Mouse (Mus musculus) urinary bladder, postnatal 25 days (tissue): ENCODE measurements around the gene Auts2.

Experiments
- DNase-seq: peaks from one replicate; pipeline ENCODE4 v3.0.0; 2022; ENCODE audit warnings: low spot score

The Auts2 gene

DNA sequence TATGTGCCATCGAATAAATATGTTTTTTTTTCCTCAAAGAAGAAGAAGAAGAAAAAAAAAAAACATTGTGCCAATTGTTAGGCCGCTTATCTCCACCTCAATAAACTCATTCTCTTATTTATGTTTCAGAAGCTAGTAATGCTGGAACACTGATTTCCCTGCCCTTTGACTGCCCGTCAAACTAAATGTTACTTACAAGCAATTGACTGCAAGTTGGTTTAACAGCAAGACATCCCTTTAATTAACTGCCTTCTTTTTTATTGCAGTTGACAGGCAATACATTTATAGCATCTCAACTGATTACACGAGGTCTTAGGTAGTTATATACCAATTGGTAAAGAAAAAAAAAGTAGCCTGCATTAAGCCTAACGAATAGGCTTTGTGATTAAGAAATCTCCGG, 705.1 kb downstream of the Auts2 start:
- no peak for DNase-seq

- DNase-seq: no peak
Observed at GRCm38 (mm10) chr5:131836014-131836735, 707.0 kb downstream of the Auts2 start.

DNA sequence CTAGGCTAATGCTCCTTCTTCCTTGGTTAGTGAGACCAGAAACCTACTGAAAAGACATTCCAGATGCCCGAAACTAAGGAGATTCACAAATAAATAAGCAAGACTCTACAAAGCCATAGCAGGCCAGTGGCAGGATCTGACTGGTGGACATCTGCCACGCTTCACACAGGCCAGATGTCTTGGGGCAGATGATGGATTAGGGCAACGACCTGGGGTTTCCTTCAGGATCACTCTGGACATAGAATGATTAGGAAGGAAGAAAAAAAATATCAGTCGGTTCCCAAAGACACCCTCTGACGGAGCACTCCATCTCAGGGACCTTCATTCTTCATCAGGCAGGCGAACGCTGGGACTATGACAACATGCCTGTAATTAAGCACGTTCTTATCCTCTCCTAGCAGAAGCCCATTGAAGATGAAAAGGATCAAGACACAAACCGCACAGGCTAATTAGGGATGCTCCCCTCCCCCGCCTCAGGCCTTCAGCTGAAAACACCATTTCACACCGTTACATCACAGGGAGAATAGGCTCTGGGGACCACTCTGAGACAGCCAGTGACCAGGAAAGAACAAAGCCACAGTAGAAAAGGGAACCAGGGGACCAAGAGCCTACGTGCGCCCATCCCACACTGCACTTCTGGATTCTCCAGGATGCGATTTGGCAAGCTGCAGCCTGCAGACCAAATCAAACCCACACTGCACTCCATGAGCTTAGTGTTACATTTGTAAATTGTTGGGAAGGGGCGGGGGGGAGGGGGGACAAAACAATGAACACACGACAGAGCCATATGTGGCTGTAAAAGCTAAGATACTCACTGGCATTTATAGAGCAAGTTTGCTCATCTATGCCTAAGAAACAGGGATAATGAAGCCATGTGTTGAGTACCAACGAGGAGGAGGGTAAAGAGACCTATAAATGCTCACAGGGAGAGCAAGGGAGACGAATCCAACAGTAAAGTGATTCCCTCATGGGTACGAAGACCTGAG, 710.0 kb downstream of the Auts2 start:
- no peak for DNase-seq

- DNase-seq: no peak
Observed at GRCm38 (mm10) chr5:131830111-131830510, 713.0 kb downstream of the Auts2 start.

- DNase-seq: peak; percentile 21
Observed at GRCm38 (mm10) chr5:131829248-131829647, 713.9 kb downstream of the Auts2 start.

DNA sequence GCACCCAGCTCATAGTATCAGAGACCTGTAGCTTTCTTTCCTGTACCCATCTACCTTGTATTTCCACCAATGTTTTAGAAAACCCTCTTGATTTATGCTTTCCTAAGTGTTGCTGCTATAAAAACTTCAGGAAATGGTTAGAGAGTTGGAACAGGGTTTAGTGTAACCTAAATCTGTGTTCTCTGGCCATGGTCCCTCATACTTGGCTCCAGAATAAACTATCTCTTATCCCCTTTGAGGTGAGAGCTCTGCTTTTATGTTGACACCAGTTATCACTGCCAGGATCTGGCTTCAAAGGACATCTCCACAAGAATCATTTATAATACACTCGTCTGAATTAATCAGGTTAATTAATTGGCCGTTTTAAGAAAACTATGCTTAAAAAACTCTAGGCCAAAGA, 714.5 kb downstream of the Auts2 start:
- no peak for DNase-seq

- DNase-seq: no peak
Observed at GRCm38 (mm10) chr5:131826362-131827261, 716.5 kb downstream of the Auts2 start.

DNA sequence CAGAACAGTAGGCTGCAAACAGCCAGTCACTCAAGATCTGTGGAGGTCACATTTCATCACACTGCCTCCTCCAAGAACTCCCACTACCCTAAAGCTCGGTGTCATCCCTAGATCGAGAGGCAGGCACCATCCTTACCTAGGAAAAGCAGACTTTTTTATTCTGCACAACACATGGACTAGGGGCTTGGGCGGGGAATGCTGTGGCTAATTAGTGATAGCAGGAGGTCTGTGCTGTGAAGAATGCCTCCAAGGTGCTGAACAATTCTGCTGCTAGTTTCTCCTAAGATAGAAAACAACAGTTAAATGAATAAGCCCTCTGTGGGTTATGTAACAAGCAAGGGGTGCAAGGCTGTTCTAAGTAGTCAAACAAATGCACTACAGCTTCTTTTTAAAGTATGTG, 717.7 kb downstream of the Auts2 start:
- DNase-seq: no peak

DNA sequence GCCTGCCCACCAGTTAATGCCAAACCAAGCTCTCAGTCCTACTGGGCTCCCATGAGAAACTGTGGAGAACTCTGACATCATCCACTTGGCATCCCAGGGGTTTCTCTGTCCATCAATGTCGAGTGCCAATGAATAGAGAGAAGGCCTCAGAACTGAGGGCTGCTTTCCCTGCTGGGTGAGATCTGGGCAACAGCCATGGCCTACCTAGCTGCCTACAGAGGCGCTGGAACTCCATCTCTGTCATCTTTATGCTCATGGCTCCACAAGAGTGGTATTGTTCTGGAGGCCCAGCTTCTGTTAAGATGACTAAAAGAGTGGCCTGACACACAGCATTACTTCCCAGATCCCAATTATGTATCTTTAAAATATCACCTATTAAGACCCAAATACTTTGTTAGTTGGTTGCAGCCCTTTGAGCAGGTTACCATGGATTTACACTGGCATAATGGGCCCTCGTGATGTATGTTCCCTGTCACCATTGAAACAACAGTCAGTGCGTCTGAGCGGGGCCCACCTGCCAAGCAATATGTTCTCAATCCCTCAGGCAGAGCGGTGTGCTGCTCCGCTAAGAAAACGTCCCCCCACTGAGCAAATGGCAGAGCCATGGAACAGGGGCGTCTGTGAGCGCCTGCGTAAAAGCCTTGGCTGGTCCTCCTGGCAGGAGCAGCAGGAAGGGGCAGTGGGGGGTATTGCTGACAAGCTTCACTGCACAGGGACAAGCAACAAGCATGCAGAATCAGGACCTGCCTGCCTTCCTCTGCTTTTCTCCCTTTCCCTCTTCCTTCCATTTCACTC, 718.8 kb downstream of the Auts2 start:
- no peak for DNase-seq

DNA sequence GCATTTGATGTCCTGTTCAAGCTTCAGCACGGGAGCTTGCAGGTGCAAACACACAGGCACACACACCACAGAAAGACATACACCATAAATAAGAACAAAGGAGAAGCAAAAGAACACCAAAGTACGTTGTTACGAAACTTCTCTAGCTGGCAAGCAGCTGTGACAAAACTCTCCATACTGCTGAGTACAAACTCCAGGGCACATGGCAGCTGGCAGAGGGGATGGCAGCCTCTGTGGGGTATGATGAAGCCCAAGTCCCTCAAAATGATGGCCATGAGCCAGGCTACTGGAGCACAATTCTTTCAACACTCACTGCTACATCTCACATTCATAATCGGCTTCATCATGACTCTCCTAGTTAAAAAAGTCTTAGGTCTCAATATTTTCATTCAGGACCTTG, 721.7 kb downstream of the Auts2 start:
- no peak for DNase-seq

GRCm38 (mm10) chr5:131819251-131819691, 723.9 kb downstream of the Auts2 start:
- DNase-seq: no peak

DNA sequence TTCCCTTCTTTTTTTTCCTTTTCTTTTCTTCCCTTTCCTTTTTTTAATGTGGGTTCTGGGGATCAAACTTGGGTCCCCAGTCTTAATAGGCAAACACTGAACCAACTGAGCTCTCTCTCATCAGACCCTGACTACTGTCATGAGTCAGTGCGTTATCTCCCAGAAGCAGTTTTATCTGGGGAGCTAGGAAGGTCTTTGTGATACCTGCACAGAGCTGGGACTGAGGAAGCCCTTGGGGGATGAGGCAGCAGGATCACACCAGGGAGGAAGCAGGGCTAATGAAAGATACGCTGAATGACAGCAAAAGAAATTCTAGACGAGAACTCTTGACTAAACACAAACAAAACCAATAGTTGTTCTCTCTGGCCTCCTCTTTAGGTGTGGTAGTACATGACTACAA, 727.6 kb downstream of the Auts2 start:
- no peak for DNase-seq

GRCm38 (mm10) chr5:131814503-131815003, 728.6 kb downstream of the Auts2 start:
- DNase-seq: peak; percentile 34

GRCm38 (mm10) chr5:131813952-131814502, 729.1 kb downstream of the Auts2 start:
- DNase-seq: no peak

DNA sequence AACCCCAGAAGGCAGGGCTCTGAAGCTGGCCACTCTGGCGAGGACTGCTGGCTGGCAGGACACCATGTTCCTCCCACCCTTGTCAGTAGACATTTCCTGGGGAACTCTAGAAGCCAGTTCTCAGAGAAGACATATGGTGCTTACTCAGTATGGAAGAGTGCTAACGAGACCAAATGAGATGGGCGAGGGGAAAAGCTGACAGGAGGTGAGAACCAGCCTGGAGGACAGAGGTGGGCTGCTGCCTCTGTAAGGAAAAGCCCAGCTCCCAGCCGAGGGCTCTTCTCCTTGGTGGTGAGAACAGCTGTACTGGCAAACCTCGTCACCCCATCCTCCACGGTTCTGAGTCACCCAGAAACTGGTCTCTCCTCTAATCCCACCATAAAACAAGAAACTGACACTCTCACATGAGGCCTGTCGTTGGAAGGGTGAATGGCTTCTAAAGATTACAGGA, 729.8 kb downstream of the Auts2 start:
- DNase-seq: no peak

DNA sequence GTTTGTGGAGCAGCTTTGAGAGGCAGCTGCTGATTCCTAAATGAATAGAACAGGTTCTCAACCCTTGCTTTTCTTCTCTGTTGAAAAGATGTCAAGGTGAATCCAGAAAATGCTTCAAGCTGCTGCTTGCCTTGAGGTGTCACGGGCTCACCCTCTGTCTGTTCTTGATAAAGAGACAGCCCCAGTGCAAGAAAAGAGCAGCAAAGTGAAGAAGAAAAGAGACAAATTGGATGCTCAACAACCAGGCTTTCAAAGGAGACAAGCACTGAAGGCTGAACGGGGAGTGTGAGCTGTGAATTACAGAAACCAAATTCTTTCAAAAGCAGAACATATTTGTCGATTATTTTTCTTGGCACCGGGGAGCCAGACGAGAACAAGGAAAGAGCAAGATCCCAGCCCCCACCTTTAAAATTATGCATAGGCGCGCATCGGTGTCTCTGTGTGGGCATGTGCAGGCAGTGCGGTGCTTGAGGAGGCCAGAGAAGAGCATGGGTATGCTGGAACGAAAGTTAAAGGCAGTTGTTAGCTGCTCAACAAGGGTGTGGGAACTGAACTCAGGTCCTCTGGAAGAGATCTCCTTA, 730.6 kb downstream of the Auts2 start:
- no peak for DNase-seq

GRCm38 (mm10) chr5:131806350-131806749, 736.8 kb downstream of the Auts2 start:
- DNase-seq: no peak

DNA sequence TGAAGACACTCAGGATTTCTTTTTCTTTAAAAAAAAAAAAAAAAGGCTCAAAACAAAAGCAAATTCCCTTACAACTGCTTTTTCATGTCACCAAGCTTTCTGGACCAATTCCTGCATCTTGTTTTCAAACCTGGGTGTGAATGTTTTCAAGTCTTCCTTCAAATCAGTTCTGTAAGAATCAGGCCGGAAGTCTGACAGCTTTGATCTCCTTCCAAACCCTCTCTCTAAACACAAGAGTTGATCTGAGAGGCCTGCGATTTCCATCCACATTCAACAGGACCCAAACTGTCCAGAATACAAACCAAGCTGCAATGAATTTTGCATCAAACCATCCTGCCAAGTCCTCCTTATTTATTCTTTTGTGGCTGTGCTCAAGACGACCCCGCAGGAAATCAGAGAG, 737.9 kb downstream of the Auts2 start:
- DNase-seq: no peak

GRCm38 (mm10) chr5:131803609-131804008, 739.5 kb downstream of the Auts2 start:
- DNase-seq: no peak

DNA sequence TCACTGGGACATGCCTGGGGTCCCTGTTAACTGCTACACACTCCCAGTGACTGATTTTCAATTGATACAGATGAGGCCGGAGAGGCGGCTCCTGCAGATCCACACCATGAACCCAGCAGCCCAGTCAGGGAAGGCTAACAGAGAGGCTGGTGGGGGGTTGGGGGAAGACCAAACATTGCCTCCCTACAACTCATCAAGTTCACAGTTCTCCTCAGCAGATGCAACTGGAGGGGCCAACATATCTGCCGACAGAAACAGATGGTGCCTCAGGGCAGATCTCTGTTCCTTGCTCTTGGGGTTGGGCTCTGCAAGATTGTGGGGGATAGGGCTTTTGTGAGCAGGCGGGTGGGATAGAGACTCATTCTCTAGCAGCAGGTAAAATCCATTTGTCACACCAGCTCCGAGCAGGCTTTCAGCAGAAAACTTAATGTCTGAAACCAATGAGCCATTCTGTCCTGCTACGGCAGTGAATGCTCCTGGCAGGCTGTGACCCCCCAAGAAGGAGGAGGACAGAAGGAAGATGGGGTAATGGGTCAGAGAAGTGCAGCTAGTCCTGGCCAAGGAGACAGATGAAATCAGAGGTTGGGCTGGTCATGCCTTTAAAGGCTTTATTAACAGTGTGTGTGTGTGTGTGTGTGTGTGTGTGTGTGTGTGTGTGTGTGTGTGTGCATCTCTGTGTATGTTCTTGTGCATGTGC, 740.7 kb downstream of the Auts2 start:
- DNase-seq: no peak
